Mouse (Mus musculus) naive thymus-derived CD4-positive, alpha-beta T cell, adult 5 months (primary cell): Measurements from ENCODE around the gene Kcna6. TPM values are rescaled to one million over a fixed set of nuclear protein-coding genes. Genes with fewer than 3 reads are reported as not detected.

Experiments used
- polyA plus RNA-seq: library from polyadenylated mRNA; unstranded; fragments of 100-300 nt; shearing (Covaris generic); gene quantifications from one replicate; pipeline ENCODE4 v1.2.1, GENCODE M21; 2017

Gene Kcna6
- polyA plus RNA-seq, result not detected

GRCm38 (mm10) chr6:126740211-126741142 is at the start of gene Kcna6:
Gene Kcna6, minus strand, starts transcription at chr6:126740674.

Other genes with a start within 250 kb of the Kcna6 start
- gene Kcna5, start 205.3 kb downstream of the Kcna6 start, polyA plus RNA-seq, result not detected
- gene Kcna1, start 94.3 kb downstream of the Kcna6 start, polyA plus RNA-seq, result not detected
- 114 TPM for gene Ndufa9, start 108.5 kb upstream of the Kcna6 start, polyA plus RNA-seq
- not detected for gene Akap3, start 112.4 kb upstream of the Kcna6 start, polyA plus RNA-seq
- not detected for gene Dyrk4, start 181.2 kb upstream of the Kcna6 start, polyA plus RNA-seq
- gene Rad51ap1, start 198.9 kb upstream of the Kcna6 start, polyA plus RNA-seq, result 1.1 TPM
- gene D6Wsu163e, start 199.3 kb upstream of the Kcna6 start, polyA plus RNA-seq, result 8.9 TPM